Mouse (Mus musculus): ENCODE data around the gene Zmiz1.
A peak's percentile ranks its signal among the peaks of the same experiment; 100 is the strongest.

Gene Zmiz1

DNA sequence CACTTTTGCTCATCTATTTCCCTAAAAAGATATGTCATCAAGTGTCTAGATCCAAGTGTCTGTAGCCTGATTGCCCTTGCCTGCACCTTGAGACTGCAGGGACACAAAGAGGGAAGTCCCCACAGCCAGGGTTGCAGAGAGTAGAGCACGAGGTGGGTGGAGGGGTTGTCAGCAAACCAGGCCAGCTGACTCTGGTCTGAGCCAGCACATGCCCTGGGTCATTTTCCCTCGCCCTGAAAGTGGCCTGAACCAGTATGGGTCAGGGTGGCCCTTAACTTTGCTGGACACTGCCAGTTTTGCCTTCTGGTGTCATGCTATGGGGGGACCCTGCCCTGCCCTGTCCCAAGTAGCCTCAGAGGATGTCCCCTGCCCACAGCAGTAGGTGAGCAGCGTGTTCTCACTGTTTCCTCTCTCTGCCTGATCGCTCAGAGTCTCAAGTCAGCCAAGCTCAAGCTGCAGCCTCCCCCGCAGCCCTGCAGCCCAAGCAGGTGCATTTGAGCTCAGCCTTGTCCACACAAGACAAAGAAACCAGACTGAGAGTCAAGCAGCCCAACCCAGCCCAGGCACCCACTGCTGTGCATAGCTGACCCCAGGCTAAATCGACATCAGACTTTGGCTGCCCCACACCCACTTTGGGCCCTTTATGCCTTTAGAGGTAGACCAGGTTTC lies 14.1 kb downstream of the Zmiz1 start:
- peak; percentile 64 for DNase-seq (ENCODE audit: low read depth)

DNA sequence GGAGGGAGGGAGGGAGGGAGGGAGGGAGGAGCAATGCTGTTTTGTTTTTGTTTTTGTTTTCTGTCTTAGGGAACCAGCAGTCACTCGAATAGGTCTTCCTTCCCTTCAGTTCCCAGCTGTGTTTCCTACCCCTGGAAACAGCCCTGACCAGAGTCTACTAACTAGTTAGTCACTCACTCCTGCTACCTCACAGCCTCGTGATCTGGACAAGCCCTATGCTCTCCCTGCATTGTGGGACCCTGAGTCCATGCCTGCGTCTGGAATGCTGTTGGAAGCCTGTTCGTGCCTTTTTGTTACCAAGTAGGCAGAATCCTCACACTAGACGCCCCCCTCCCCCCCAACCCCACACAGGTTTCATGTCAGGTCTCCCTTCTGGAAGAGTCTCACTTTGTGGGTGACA lies 15.0 kb downstream of the Zmiz1 start:
- no peak for DNase-seq (ENCODE audit: low read depth)

DNA sequence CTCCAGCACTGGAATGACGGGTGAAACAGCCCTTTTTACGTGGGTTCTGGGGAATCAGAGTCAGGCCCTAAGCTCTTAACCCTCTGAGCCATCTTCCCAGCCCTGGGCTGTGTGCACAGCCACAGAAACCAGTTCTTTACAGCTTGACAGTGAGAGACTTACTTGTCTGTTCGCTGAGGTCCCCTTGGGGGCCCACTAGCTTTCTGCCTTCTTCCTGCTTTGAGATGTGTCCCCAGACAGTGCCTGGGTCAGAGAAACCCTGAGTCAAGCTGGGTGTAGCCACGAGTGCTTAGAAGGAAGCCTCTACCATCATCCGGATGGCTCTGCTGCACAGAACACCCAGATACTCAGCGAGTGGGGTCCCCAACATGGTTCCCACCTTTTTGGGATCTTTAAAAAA lies 15.7 kb downstream of the Zmiz1 start:
- DNase-seq (ENCODE audit: low read depth) = no peak

DNA sequence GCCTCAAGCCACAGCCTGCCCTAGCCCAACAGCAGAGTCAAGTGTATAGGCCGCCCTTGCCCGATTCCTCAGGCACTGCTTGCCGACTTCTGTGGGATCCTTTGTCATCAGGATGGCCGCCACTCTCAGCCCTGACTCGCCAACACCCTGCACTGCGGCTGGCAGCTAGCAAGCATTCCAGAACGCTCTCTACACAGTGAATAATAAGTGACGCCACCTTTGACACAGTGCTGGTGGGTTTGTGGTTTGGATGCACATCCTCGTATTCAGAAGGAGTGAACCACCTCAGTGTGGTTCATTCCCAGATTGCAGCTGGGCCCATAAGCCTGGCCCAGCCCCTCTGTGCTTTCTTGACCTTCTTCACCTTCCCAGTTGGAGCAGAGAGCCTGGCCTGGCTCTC lies 17.1 kb downstream of the Zmiz1 start:
- DNase-seq (ENCODE audit: low read depth) = peak; percentile 37

DNA sequence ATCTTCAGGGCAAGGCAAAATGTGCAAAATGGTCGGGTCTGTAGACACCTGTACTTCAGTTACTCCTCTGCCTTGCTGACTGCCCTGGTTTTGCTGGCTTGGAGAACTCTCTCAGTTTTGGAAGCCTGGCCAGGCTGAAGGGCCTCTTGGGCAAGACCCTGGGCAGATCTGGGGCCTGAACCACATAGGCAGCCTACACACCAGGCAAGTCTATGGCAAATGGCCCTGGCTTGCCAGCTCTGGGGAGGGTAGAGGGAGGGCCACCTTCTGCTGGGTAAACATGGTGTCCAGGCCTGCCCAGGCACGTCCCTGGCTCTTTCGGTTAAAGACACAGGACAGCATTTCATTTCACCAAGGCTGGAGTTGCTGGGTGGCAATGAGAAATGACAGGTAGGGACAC lies 17.5 kb downstream of the Zmiz1 start:
- no peak for DNase-seq (ENCODE audit: low read depth)

DNA sequence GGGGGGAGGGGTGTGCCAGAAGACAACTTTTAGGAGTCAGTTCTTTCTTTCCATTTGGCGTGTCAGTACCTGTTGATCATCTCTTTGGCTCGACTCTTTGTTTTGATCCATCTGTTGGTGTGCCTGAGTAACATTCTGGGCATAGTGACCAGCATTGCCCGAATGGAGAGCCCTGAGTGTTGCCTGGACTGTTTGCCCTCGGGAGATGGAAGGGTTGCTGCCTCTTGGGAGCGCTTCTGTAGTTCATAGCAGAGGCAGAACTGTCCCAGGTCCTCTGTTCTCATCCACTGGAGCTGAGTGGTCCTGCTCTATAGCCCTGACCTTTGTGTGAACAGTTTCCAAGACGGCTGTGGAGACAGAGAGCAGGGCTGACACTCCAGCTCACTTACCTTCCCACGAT lies 18.3 kb downstream of the Zmiz1 start:
- no peak for DNase-seq (ENCODE audit: low read depth)

DNA sequence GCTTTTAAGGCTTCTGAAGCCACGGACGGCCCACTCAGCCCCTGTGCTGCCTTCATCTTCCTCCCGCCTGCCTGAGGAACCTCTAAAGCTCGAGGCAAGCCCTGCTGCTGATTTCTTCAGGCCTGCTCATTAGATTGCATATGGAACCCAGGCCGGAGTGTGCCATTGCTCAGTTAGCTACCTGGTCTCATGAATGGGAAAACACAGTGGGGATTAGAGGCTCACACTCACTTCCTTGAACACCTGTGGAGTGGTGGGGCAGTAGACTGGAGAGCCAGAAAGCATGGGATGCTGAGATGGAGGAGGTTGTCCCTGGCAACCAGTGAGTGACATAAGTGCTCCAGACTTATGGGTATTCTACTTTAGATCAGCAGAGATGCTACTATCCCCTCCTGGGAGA lies 19.3 kb downstream of the Zmiz1 start:
- no peak for DNase-seq (ENCODE audit: low read depth)

DNA sequence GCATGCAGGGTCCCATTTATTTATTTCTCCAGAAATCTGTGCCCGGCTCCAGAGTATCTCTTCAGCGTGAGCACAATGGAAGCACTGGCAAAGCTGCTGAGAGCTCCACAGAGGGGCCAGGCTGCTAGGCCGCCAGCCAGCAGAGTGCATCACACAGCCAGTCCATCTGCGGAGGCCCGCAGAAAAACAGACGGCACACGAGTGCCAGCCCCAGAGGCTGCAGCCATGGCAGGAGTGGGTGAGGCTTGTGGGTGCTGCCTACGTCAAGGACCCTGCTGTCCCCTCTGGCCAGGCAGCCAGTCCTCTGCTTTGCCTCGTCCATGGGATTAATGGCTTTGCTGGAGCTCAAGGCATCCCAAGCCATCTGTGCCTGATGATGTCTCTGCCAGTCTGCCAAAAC lies 19.8 kb downstream of the Zmiz1 start:
- DNase-seq (ENCODE audit: low read depth) = no peak

DNA sequence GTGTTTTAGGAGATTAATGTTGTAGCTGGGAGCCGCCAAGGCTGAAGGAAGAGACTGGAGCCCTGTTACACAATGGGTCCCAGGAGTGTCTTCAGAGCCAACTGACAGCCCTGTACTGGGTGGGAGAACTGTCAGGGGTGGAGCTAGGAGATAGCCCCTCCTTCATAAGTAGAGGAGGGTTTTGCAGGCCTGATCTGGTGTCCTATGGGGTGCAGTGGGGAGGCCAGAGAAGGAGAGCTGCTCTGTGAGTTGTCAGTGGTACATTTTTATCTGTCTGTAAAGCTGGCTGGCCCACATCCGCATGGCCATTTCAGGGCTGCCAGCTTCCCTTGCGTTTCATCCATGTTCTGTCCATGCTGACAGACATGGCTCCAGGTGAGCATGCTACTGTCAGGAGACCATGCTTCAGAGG lies 20.9 kb downstream of the Zmiz1 start:
- peak; percentile 71 for DNase-seq (ENCODE audit: low read depth)

DNA sequence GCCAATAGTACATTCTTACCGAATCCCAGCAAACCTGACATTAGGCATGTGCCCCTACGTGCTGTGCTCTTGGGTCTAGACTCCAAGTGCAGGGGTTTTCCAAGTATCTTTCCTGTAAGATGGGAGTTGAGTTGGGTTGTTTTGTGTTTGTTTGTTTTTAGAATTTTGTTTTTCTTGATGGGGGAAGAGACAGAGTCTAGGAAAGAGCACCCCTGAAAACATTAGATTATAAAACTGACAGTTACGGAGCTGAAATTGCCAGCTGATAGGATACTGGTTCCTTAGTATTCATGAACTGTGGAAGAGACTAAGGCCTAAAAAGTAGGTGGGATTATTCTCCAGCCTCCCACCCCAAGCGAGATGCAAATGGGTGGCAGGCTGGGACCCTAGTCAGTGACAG lies 21.5 kb downstream of the Zmiz1 start:
- no peak for DNase-seq (ENCODE audit: low read depth)

DNA sequence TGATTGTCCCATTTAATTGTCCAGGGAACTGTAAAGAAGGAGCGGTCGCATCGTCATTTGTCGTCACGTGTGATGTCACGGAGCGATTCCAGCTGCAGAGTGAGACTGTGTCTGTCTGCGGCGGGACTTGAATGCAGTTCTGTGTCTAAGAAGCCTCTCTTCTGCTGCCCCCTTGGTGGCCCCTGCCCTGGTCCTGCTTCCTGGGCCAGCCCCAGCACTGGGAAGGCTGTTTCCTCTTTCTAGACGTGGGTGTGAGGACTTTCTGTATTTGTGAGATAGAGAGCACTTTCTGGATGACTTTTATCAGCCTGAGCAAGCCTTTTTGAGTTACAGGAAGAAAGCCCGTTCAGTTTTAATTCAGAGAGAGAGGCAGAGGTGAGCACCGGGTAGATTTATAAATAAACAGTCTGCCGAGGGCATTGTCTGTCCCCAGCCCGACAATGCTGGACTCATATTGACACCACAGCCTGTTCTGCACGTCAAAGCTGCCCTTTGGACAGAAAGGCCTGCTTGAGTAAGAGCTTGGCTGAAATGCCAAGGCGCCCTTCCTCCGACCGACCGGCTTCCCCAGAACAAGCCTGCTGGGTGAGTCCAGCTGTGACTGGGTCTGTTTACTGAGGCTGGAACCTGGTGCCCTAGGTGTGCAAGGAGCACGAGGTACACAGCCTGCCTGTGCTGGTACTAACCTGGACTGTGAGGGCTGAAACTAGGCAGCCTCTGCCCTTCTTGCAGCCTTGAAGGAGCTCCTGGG lies 22.1 kb downstream of the Zmiz1 start:
- DNase-seq (ENCODE audit: low read depth) = no peak

DNA sequence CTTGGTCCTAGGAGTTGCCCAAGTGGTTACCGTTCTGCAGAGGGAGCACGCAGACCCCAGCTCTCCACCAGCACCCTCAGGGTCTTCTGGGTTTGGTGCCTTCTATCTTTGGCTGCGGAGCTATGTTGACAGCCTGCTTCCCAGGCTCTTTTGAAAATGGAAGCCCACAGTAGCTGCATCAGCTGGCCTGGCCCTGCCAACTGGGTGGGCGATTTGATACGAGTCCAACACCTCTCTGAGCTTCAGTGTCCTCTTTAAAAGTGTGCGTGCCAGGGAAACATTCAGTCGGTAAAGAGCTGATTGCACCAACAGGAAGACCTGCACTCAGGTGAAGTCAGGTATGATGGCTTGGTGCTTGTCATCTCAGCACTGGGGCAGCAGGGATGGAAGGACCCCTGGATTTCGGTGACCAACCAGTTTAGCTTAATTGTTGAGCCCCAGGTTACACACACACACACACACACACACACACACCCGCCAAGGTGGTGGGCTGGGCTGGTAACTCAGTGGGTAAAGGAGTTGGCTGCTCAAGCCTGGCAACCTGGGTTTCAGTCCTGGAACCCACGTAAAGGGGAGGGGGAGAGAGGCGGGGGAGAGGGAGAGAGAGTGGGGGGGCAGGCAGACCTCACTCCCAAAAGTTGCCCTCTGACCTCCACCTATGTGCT lies 22.8 kb downstream of the Zmiz1 start:
- DNase-seq (ENCODE audit: low read depth) = no peak

DNA sequence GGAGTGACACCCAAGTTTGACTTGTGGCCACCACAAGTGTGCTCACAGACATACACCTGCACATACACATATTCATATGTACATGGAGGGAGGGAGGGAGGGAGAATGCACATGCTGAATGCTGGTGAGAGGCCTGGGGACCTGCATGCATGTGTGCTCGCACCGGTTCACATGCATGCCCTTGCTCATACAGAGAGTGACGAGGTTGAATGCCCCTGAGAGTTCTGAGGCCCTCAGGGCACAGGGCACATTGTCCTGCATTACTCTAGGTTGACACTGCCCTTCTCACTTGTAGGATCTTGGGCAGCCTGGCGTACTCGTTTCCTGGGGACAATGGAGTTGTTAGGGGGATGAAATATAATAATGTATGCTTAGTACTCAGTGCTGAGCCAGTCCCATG lies 23.4 kb downstream of the Zmiz1 start:
- DNase-seq (ENCODE audit: low read depth) = no peak

DNA sequence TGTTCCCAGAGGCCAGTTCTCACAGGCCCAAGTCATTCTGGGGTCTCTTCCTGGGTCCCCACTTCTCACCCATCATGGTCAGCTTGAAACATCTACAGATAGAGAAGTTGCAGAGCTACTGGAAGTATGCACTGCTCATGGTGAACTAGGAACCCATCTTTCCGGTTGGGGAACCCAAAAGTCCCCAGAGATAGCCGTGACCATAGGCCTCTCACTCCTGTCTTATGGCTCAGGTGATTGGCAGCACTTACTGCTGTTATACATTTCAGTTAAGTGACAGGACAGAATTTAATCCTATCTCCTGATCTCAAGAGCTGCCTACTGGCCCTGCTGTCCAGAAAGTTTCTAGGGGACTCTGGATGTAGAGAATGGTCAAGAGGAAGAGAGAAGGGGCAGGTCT lies 24.3 kb downstream of the Zmiz1 start:
- DNase-seq (ENCODE audit: low read depth) = no peak

DNA sequence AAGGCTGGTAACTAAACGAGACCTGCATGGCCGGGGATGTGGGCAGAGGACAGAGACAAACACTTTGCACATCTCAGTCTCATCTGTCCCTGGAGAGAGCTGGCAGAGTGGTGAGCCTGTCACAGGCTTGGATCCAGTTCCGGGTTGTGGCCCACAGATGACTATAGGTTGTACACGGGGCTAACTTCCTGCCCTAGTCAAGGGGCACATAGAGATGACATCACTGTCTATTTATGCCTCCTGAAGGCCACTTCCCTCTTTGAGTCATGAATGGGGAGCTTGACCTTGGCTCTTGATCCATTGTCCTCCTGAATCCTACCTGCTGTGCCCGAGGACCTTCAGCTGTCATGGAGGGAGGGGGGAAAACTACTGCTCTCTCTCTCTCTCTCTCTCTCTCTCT lies 25.1 kb downstream of the Zmiz1 start:
- peak; percentile 84 for DNase-seq (ENCODE audit: low read depth)

DNA sequence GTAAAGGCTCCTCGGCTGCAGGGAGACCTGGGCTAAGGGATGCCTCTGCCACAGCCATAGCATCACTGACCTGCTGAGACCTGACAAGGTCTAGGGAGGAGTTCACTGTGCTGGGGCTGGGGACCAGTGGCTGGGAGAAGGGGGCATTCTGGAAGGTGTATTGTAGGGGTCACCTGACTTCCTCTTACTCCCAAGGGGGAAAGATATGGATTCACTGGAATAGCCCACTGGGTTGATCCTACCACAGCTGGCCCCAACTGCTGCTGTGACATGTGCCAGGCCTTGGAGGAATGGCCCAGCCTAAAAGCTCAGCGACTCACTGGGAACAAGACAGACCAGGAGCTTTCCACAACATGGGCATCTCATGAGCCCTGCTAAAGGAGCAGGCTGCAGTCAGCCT lies 27.2 kb downstream of the Zmiz1 start:
- DNase-seq (ENCODE audit: low read depth) = no peak

DNA sequence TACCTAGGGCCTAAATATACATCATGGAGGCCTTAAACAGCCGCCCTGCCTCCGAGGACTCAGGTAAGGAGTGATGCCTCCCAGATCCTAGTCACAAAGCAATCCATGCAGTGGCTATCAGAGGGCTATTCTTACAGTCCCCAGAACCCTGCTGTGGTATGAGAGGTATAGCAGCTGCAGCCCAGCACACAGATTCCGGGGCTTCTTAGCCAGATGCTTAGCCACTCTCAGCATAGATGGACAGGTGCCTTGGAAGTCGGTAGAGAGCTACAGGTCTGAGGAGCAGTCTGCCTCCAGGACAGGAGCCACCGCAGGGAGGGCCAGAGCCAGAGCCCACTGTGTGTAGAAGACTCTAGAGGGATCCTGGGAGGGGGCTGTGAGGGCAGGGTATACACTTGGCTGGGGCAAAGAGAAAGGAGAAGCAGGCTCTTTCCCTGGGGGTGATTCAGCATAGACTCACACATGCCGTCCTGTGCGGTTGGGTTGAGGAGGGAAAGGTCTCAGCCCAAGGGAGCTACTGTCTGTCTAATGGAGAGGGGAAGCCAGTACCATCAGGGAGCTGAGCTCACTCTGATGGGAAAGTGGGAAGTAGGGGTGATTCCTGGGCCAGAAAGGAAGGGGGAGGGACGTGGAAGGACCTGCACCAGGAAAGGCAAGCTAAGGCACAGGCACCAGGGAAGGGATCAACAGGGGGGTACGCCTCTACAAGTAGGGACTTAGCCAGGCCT lies 27.9 kb downstream of the Zmiz1 start:
- peak; percentile 47 for DNase-seq (ENCODE audit: low read depth)

DNA sequence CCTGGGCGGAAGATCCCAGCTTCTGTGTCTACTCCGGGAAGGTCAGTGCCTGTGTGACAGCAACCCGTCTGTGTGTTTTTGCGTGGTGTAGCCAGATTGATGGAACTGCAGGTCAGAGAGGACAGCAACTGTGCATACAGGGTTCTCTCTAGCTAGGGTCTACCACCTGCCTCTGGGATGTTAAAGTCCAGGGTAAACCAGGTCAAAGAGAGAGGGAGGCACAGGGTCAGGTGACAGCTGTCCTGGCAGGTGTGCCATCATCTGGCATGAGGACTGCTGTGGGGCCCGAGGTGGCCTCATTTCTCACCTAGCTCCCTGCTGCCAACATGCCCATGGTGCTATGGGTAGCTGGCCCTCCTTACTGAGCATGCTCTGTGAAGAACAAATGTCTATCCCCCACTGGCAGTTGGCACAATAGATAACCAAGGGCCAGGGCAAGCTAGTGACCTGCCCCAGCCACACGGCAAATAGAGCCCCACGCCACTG lies 28.5 kb downstream of the Zmiz1 start:
- no peak for DNase-seq (ENCODE audit: low read depth)

DNA sequence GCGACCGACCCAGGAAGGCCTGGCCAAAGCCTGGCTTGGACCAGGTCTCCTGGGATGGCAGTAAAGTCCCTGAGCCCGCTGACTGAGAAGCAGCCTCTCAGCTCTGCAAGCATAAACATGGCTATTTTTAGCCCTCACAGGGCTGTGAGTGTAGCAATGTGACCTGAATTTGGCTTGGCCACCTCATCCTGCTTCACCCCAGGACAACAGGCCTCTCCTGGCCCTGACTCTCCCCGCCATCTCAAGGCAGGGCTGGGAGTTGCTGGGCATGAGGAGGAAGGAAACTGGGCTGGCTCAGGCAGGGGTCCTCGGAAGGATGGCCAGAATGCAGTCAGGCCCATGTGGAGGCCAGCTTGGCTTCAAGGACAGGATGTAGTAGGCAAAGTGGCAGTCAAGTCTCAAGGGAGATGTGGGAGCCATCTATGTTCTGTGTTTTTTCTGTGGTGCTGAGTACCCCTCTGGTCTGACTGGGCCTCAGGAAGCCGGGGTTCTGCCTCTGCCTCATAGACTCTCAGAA lies 29.2 kb downstream of the Zmiz1 start:
- peak; percentile 47 for DNase-seq (ENCODE audit: low read depth)

DNA sequence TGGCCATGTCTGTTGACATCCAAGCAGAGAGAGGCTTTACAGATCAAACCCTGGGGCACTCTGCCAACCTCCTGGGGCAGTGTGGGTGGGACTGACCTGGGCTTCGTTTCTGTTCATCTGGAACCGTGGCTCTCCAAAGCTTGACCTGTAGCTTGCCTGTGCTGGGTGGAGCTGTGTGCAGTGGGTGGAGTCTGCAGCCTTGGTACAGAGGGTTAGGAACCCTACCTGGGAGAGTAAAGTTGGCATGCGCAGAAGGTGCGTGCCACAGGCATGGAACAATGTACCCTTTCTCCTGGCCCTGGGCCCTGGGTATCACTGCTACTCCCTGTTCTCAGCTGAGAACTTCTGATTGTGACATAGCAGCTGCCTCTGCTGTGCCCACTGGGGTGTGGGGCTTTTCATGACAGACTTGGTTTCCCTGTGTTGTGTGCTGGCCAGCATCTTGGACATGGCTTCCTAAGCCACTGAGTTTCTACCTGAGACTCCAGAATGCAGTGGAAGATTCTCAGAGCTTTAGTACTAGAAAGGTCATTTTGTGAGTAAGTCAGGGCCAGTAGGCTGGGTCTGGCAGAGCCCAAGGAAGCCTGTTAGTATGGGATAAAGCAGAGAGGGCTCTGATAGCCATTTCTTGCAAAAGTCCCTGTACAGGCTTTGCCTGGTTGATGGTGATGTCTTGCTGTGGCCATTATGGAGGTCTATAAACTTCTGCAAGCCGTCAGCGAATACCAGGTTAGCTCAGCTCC lies 30.5 kb downstream of the Zmiz1 start:
- no peak for DNase-seq (ENCODE audit: low read depth)

DNA sequence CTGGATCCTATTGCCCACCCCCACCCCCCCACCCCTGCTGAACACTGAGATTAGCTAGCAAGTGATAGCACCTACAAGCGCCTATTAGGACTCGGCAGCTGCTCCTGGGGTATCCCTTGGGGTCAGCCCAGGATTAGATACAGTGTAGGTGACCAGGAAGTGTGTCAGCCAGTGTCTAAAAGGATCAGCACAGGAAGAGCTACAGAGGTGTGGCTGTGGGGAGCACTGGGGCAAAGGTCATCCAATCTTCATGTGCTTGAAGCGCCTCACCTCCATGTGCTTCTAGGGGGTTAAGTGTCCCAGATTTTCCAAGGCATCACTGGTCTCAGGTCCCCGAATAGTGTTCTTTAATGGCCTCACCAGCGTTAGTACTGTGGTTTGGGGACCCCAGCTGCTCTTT lies 33.0 kb downstream of the Zmiz1 start:
- no peak for DNase-seq (ENCODE audit: low read depth)

Data from 416B (cell line).